Mouse (Mus musculus) ES-E14 (cell line): Measurements from ENCODE around the gene Pou2f3. TPM values are rescaled to one million over a fixed set of nuclear protein-coding genes. Genes with fewer than 3 reads are reported as not detected.

Source experiments
- DNase-seq: peaks from one replicate; pipeline ENCODE4 v3.0.0-alpha.2; 2013; ENCODE audit warnings: low read depth, low spot score
- H3K27ac ChIP-seq: 2 replicates; pipeline ENCODE4 v1.5.1; 2012; ENCODE audit warnings: low read depth, mild to moderate bottlenecking, low read length, moderate library complexity, mixed read lengths; ENCODE audit not compliant: poor library complexity, insufficient read depth, severe bottlenecking
- H3K36me3 ChIP-seq: 2 replicates; pipeline ENCODE4 v1.6.1; 2012; ENCODE audit warnings: mild to moderate bottlenecking, low read length, moderate library complexity, mixed read lengths; ENCODE audit not compliant: control insufficient read depth, poor library complexity, insufficient read depth, severe bottlenecking
- H3K4me1 ChIP-seq, 2 experiments: fragments of 150-350 bp in 1 of 2; sonication (generic) in 1 of 2; 2 replicates each; pipeline ENCODE4 v1.6.1; 2012; ENCODE audit warnings: low read length in 2 of 2, mild to moderate bottlenecking in 1 of 2, mixed read lengths in 1 of 2; ENCODE audit not compliant: control insufficient read depth in 2 of 2, insufficient read depth in 2 of 2, poor library complexity in 1 of 2
- H3K4me3 ChIP-seq, 2 experiments: fragments of 150-350 bp in 1 of 2; sonication (generic) in 1 of 2; 2 replicates each; pipeline ENCODE4 v1.5.1; 2012; ENCODE audit warnings: low read length in 2 of 2, low read depth in 1 of 2, mild to moderate bottlenecking in 1 of 2, mixed read lengths in 1 of 2; ENCODE audit not compliant: insufficient read depth in 1 of 2, poor library complexity in 1 of 2, severe bottlenecking in 1 of 2
- H3K9ac ChIP-seq: 2 replicates; pipeline ENCODE4 v1.6.1; 2012; ENCODE audit warnings: low read depth, mild to moderate bottlenecking, low read length, mixed read lengths; ENCODE audit not compliant: poor library complexity, insufficient read depth, severe bottlenecking
- H3K9me3 ChIP-seq: fragments of 150-350 bp; sonication (generic); 2 replicates; pipeline ENCODE4 v1.6.1; 2012; ENCODE audit warnings: low read depth, mild to moderate bottlenecking, low read length; ENCODE audit not compliant: control insufficient read depth, insufficient read depth
- CHD2 ChIP-seq: IDR thresholded peaks from 2 replicates; pipeline ENCODE4 v1.6.1; 2014; ENCODE audit warnings: mild to moderate bottlenecking, low read depth, low read length, inconsistent platforms
- HCFC1 ChIP-seq: IDR thresholded peaks from 2 replicates; pipeline ENCODE4 v1.6.1; 2012; ENCODE audit warnings: low read length, inconsistent platforms, borderline replicate concordance; ENCODE audit not compliant: insufficient read depth
- MAFK ChIP-seq: IDR thresholded peaks from 2 replicates; pipeline ENCODE4 v1.6.1; 2014; ENCODE audit warnings: mild to moderate bottlenecking, low read depth, low read length, inconsistent platforms; ENCODE audit not compliant: insufficient read depth
- ZC3H11A ChIP-seq: IDR thresholded peaks from 2 replicates; pipeline ENCODE4 v1.6.1; 2012; ENCODE audit warnings: low read depth, mild to moderate bottlenecking, inconsistent platforms, low read length, borderline replicate concordance
- ZNF384 ChIP-seq: IDR thresholded peaks from 2 replicates; pipeline ENCODE4 v1.6.1; 2012; ENCODE audit warnings: low read depth, low read length, inconsistent platforms
- in situ Hi-C, 2 experiments: fragments of 600-800 bp; cut with MboI; formaldehyde crosslinking; loops; one replicate each; pipeline ENCODE4 v1.15.1; 2025; ENCODE audit warnings: low sequenced_read_pairs in 2 of 2, inconsistent platforms in 1 of 2; ENCODE audit not compliant: unreplicated experiment in 2 of 2
- total RNA-seq: library from RNA; depleted of rRNA; stranded (reverse); fragments of 300-350 nt; gene quantifications from 2 replicates; pipeline ENCODE4 v1.2.3, GENCODE M21; 2012

Gene Pou2f3
- total RNA-seq, 1 experiment: 1.5 TPM

DNA sequence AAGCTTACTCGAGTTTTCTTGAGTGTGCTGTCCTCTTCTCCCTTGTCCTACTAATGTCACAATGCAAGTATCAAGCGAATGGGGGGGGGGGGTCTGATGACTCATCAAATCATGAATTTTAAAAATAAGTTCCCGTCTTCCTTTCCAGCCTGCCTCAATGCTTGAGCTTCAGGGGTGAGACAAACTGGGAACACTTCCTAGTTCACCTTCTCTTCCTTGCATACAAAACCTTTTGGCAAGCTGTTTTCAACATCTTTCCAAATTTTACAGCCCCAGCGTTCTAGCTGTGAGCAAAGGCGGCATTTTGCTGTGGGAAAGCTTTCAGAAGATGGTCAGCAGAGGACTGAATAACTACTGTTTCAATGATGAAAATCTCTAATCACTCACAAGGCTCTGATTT lies 102.6 kb downstream of the Pou2f3 start:
- no peak overlapping the region for H3K4me3 ChIP-seq
- no peak overlapping the region for H3K27ac ChIP-seq
- TF ChIP-seq MAFK (0 out of 2 replicates have a peak, but pooled peaks have one; percentile 3), CHD2 (no peak)
- no peak for DNase-seq
- H3K9ac ChIP-seq: no peak overlapping the region
- H3K4me1 ChIP-seq: peaks cover 2 to 5% of the 10 kb centered on the region in 2 experiments; a peak in 3 of 4 replicates
- H3K9me3 ChIP-seq: no peaks in the 10 kb centered on the region
- H3K36me3 ChIP-seq: peaks cover 6% of the 10 kb centered on the region; the same call in 1 of the 2 replicates
- in situ Hi-C loops: no loop called here

DNA sequence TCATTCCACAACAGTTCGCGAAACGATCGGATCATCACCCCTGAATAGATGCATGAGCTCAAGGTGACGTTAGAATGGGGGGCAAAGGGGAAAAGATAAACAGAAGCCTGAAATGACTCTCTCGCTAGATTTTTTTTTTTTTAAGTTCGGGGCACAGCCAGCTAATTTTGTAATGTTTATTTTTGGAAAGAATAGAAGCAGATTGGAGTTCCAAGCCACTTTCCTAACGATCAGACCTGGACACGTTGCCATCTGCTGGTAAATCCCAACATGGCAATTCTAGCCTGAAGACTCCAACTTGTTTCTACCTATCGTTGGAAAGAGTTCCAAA lies 103.0 kb downstream of the Pou2f3 start, which contains the start of gene Arhgef12:
Arhgef12 (minus strand) TSS at position 53 of the 331 bp plus-strand sequence.
- no peak for TF ChIP-seq HCFC1
- TF ChIP-seq CHD2: no peak
- no peak for TF ChIP-seq ZNF384
- TF ChIP-seq MAFK: no peak
- TF ChIP-seq ZC3H11A: 0 out of 2 replicates have a peak, but pooled peaks have one; percentile 16
- no peak for DNase-seq
- peak within 1 kb of the TSS; percentile 90 to 97 for H3K4me3 ChIP-seq
- peak within 1 kb of the TSS; percentile 83 for H3K9ac ChIP-seq
- no peak within 1 kb of the TSS; the same call in 1 of the 2 replicates for H3K27ac ChIP-seq
- H3K4me1 ChIP-seq: peaks cover 2 to 5% of the 10 kb centered on the region in 2 experiments
- in situ Hi-C loops: no loop called here
- peaks cover 6% of the 10 kb centered on the region; the same call in 1 of the 2 replicates for H3K36me3 ChIP-seq
- no peaks in the 10 kb centered on the region for H3K9me3 ChIP-seq

DNA sequence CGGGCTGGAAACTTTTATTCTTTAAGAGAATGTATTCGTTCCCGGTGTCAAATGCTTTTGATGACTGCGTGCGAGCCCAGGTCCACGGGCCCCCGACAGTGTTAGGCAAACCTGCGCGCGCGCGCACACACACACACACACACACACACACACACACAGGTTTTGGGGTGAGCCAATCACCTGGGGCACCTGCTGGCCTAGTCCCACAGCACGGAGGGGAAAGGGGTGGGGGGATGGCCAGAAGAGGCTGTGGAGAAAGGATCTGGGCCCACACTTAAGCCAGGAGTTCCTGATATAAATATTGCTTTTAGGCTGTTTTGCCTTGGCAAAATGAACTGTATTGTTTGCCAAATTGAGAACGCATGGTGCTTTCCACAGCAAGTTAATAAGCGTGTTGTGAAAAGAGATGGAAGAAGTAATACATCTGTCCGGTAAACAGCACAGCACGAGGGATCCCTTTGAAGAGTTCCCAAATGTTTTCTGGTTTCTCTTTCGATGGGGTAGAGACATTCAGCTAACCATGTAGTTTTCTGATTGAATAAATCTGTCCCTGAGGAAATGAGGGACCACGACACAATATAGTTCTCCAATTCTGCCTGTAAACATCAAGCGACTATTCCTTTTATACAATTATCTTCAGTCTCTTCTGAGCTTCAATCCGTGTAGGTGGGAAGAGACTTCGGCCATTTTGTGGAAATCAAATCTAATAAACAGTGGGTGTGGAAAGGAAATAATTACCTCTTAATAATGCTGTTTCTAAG lies 103.6 kb downstream of the Pou2f3 start:
- H3K9me3 ChIP-seq: no peaks in the 10 kb centered on the region
- TF ChIP-seq ZNF384: no peak
- TF ChIP-seq CHD2: no peak
- TF ChIP-seq MAFK: no peak
- no peak for TF ChIP-seq HCFC1
- no peak for TF ChIP-seq ZC3H11A
- H3K36me3 ChIP-seq: peaks cover 5% of the 10 kb centered on the region; the same call in 1 of the 2 replicates
- H3K4me1 ChIP-seq: peaks cover 2 to 7% of the 10 kb centered on the region in 2 experiments
- peak overlapping the region; percentile 83 for H3K9ac ChIP-seq
- in situ Hi-C loops: no loop called here
- DNase-seq: no peak
- H3K4me3 ChIP-seq: peak overlapping the region; percentile 90 to 97
- no peak overlapping the region for H3K27ac ChIP-seq

DNA sequence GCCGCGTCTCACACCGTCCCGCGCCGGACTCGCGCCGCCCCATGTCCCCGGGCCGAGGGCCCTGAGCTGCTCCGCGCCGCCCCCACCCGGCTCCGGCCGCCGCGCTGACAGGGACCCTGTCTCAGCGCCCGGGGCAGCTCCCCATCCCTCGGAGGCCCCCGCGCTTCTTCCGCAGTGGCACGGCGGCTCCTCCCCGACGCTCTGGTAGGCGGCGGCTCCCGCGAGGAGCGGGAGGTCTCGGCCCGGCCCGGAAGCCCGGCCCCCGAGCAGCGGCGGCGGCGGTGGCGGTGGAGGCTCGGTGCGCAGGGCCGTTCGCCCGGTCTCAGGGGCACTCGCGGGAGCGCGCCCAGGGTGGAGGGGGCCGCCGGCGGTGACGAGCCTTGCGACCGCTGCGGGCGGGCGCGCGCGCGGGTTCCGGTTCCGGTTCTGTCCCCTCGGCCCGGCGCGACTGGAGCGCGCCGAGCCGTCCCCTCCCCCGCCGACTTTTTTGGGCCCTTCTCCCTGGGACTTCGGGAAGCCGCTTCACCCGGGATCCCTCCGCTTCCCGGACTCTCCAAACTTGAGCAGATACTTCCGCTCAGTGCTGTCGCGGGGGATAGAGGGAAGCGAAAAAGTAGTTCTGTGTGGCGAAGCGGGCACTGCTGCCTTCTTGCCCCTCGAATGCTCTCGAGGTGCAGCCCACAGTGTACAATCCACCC lies 104.4 kb downstream of the Pou2f3 start:
- no peaks in the 10 kb centered on the region for H3K9me3 ChIP-seq
- in situ Hi-C loops: no loop called here
- peak; percentile 86 for DNase-seq
- H3K4me1 ChIP-seq: peaks cover 3 to 7% of the 10 kb centered on the region in 2 experiments
- peak overlapping the region; percentile 69 for H3K27ac ChIP-seq
- no peaks in the 10 kb centered on the region; the same call in 1 of the 2 replicates for H3K36me3 ChIP-seq
- peak overlapping the region; percentile 90 to 97 for H3K4me3 ChIP-seq
- peak overlapping the region; percentile 83 for H3K9ac ChIP-seq
- no peak for TF ChIP-seq ZNF384
- peak; percentile 65; the same call in 1 of the 2 replicates for TF ChIP-seq HCFC1
- no peak for TF ChIP-seq ZC3H11A
- peak; percentile 84 for TF ChIP-seq CHD2
- TF ChIP-seq MAFK: no peak
